Mouse (Mus musculus) testis, adult 2 months (tissue): ENCODE results near the gene Abr.

ENCODE experiments used
- CTCF ChIP-seq: fragments of 200-500 bp; IDR thresholded peaks from 2 replicates; pipeline ENCODE4 v1.5.1; 2012; ENCODE audit warnings: low read depth, mild to moderate bottlenecking, inconsistent platforms, low read length, moderate library complexity; ENCODE audit not compliant: control insufficient read depth, insufficient read depth, insufficient replicate concordance
- POLR2A ChIP-seq: fragments of 200-500 bp; IDR thresholded peaks from 2 replicates; pipeline ENCODE4 v1.6.1; 2012; ENCODE audit warnings: low read depth, mild to moderate bottlenecking, inconsistent platforms, low read length, moderate library complexity; ENCODE audit not compliant: control insufficient read depth

DNA sequence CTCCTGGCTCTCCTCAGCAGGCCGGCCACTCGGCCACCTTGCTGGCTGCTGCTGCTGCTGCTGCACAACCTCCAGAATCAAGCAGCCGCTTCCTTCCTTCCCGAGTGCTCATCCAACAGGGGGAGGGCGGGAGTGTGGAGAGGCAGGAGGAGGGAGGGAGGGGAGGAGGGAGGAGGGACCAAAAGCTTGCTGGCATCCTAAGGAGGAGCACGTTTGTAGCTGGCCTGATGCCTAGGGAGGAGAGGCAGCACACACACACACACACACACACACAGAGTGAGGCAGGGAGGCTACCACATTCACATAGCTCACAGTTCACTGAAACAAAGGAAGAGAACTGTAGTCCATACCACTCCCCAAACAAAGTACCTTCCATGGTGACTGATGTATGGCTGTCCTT is 153.8 kb downstream of the Abr start:
- TF ChIP-seq CTCF = no peak
- no peak for TF ChIP-seq POLR2A
